Mouse (Mus musculus) lung, postnatal 0 days (tissue): Measurements from ENCODE around the gene Glyctk.

ENCODE experiments used
- CTCF ChIP-seq: IDR thresholded peaks from 2 replicates; pipeline ENCODE4 v1.5.1; 2016; ENCODE audit warnings: antibody characterized with exemption, mild to moderate bottlenecking
- EP300 ChIP-seq: IDR thresholded peaks from 2 replicates; pipeline ENCODE4 v1.6.1; 2016; ENCODE audit warnings: antibody characterized with exemption, mild to moderate bottlenecking, control low read depth

- TF ChIP-seq CTCF (no peak), EP300 (no peak)
These were observed 12.8 kb upstream of the Glyctk start, which contains the start of gene Wdr82 for GRCm38 (mm10) chr9:106170556-106171345.
